Mouse (Mus musculus): Measurements from ENCODE around the gene Supt3. TPM values are rescaled to one million over a fixed set of nuclear protein-coding genes. Genes with fewer than 3 reads are reported as not detected.

The Supt3 gene
- polyA plus RNA-seq, 1 experiment from 2014 or later: 27.3 TPM

DNA sequence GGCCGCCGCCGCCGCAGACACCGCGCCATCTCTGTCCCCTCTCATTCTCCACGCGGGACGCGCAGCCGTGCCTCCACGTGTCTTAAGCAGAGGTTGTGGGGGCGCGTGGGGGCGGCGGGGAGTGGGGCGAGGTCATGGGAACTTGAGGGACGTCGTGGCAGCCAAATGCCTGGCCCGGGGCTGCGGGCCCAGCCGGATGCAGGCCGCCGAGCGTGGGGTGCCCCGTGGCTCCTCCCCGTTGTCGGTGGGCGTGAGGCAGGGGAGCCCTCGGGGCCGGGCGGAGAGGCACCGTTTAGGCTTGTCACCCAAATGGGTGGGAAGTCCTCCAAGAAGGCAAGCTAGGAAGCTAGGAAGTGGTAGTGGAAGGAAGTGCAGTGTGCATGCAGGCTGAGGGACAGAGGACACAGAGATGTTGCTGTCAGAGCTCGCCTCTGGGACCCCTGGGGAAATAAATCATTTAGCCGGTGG lies 419 bp downstream of the Supt3 start:
- under 1% methylated on average over 35 of the region's 35 CpGs for whole genome bisulfite sequencing
- peak overlapping the region; percentile 78 for H3K4me3 ChIP-seq (ENCODE audit: low read length)
- peak overlapping the region; percentile 93 for H3K27ac ChIP-seq (ENCODE audit: low read depth, low read length)
- no peaks in the 10 kb centered on the region for H3K36me3 ChIP-seq (ENCODE audit: control insufficient read depth, insufficient read depth, low read length)
- no peaks in the 10 kb centered on the region for H3K27me3 ChIP-seq (replicated peaks; ENCODE audit: control insufficient read depth, insufficient read depth, low read length)
- ATAC-seq: peak; percentile 85
- peak overlapping the region; percentile 63 for H3K4me2 ChIP-seq (ENCODE audit: low read length)
- no peaks in the 10 kb centered on the region for H3K9me3 ChIP-seq (ENCODE audit: control insufficient read depth, low read length)
- peak overlapping the region; percentile 97 for H3K9ac ChIP-seq (ENCODE audit: low read depth, low read length)
- H3K4me1 ChIP-seq (ENCODE audit: control insufficient read depth, insufficient read depth, low read depth, low read length): peaks cover 7% of the 10 kb centered on the region

DNA sequence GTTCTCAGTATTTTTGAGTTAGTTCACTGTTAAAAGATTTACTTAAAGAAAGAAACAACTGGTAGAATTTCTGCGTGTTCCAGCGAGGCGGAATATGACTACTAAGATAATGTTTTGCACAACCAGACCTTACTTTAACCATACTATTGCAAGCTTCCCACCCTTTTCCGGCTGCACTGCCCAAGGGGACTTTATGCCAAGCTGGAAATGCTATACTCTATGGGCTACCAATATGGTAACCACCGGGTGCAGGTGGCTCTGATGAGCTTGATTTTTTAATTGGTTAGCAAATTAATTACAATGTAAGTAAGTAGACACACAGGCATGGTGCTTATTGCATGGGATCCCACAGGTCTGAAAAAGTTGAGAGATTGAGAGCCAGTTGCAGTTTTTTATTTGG lies 1.2 kb downstream of the Supt3 start:
- H3K4me1 ChIP-seq (ENCODE audit: control insufficient read depth, insufficient read depth, low read depth, low read length): peaks cover 7% of the 10 kb centered on the region
- WGBS: 57% methylated on average over 5 of the region's 5 CpGs
- no peaks in the 10 kb centered on the region for H3K27me3 ChIP-seq (replicated peaks; ENCODE audit: control insufficient read depth, insufficient read depth, low read length)
- H3K4me3 ChIP-seq (ENCODE audit: low read length): peak overlapping the region; percentile 78
- H3K27ac ChIP-seq (ENCODE audit: low read depth, low read length): no peak overlapping the region
- H3K4me2 ChIP-seq (ENCODE audit: low read length): peak overlapping the region; percentile 63
- ATAC-seq: no peak
- no peaks in the 10 kb centered on the region for H3K36me3 ChIP-seq (ENCODE audit: control insufficient read depth, insufficient read depth, low read length)
- H3K9ac ChIP-seq (ENCODE audit: low read depth, low read length): no peak overlapping the region
- no peaks in the 10 kb centered on the region for H3K9me3 ChIP-seq (ENCODE audit: control insufficient read depth, low read length)

DNA sequence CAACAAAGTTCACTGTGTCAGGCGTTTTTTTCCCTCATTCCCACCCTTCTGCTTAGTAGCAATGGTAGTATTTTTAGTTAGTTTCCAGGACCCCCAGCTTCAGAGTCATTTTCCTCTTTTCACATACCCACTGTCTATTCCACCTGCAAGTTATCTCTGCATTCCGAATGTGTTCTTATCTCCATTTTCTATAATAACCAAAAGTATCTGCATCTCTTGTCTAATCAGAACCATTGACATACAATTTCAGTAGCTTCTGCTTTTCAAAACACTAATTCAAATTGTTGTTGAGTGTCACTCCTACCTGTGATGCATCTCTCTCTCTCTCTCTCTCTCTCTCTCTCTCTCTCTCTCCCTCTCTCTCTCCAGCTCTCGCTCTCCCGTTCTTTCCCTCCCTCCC lies 3.4 kb downstream of the Supt3 start:
- no peak for ATAC-seq
- Histone ChIP-seq H3K9me3 (ENCODE audit: control insufficient read depth, low read length) (no peaks in the 10 kb centered on the region), H3K4me3 (ENCODE audit: low read length) (no peak overlapping the region), H3K36me3 (ENCODE audit: control insufficient read depth, insufficient read depth, low read length) (no peaks in the 10 kb centered on the region), H3K4me1 (ENCODE audit: control insufficient read depth, insufficient read depth, low read depth, low read length) (peaks cover 7% of the 10 kb centered on the region), H3K9ac (ENCODE audit: low read depth, low read length) (no peak overlapping the region), H3K4me2 (ENCODE audit: low read length) (no peak overlapping the region), H3K27ac (ENCODE audit: low read depth, low read length) (no peak overlapping the region), H3K27me3 (replicated peaks; ENCODE audit: control insufficient read depth, insufficient read depth, low read length) (no peaks in the 10 kb centered on the region)
- WGBS: 73% methylated on average over 4 of the region's 4 CpGs

DNA sequence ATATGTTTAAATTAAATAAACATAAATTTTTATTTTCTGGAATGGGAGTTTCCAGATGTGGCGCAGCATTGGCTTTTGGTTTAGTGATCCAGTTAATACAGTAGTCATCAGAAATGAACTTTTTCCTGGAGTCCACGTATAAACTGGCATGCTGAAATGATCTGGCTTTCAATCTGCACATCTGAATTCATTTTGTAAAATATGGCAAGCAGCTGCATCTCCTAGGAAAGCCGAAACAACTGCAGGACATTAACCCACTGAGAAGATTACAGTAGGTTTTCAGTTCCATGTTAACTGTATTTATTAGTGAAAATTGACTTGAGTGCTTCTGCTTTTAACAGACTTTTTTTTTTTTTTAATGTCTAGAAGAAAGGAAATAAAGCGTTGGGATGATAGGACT lies 5.4 kb downstream of the Supt3 start:
- Histone ChIP-seq H3K9me3 (ENCODE audit: control insufficient read depth, low read length) (no peaks in the 10 kb centered on the region), H3K9ac (ENCODE audit: low read depth, low read length) (no peak overlapping the region), H3K27me3 (replicated peaks; ENCODE audit: control insufficient read depth, insufficient read depth, low read length) (no peaks in the 10 kb centered on the region), H3K4me2 (ENCODE audit: low read length) (no peak overlapping the region), H3K27ac (ENCODE audit: low read depth, low read length) (no peak overlapping the region), H3K4me3 (ENCODE audit: low read length) (no peak overlapping the region), H3K4me1 (ENCODE audit: control insufficient read depth, insufficient read depth, low read depth, low read length) (peaks cover 7% of the 10 kb centered on the region), H3K36me3 (ENCODE audit: control insufficient read depth, insufficient read depth, low read length) (no peaks in the 10 kb centered on the region)
- no peak for ATAC-seq
- 88% methylated on average over 4 of the region's 4 CpGs for WGBS

DNA sequence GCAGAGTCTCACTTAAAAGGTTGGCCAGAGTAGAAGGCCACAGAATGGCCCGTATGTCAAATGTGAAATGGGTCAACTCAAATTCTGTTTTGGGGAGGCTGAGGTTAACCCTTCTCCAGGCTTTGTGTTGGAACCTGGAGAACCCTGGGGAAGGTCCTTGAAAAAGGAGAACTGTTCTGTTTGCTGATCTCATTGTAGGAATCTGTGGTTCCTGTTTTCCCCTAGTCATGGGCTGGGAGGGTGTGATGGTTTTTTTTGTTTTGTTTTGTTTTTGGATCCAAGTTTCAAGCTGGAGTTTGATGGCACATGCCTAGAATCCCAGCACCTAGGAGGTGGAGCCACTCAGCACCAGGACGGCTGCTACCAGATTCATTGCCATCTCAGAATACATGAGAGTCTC lies 6.2 kb downstream of the Supt3 start:
- Histone ChIP-seq H3K9ac (ENCODE audit: low read depth, low read length) (no peak overlapping the region), H3K27me3 (replicated peaks; ENCODE audit: control insufficient read depth, insufficient read depth, low read length) (no peaks in the 10 kb centered on the region), H3K9me3 (ENCODE audit: control insufficient read depth, low read length) (no peaks in the 10 kb centered on the region), H3K27ac (ENCODE audit: low read depth, low read length) (no peak overlapping the region), H3K4me3 (ENCODE audit: low read length) (no peak overlapping the region), H3K36me3 (ENCODE audit: control insufficient read depth, insufficient read depth, low read length) (no peaks in the 10 kb centered on the region), H3K4me1 (ENCODE audit: control insufficient read depth, insufficient read depth, low read depth, low read length) (peaks cover 3% of the 10 kb centered on the region), H3K4me2 (ENCODE audit: low read length) (no peak overlapping the region)
- 80% methylated on average over 2 of the region's 2 CpGs for WGBS
- no peak for ATAC-seq

DNA sequence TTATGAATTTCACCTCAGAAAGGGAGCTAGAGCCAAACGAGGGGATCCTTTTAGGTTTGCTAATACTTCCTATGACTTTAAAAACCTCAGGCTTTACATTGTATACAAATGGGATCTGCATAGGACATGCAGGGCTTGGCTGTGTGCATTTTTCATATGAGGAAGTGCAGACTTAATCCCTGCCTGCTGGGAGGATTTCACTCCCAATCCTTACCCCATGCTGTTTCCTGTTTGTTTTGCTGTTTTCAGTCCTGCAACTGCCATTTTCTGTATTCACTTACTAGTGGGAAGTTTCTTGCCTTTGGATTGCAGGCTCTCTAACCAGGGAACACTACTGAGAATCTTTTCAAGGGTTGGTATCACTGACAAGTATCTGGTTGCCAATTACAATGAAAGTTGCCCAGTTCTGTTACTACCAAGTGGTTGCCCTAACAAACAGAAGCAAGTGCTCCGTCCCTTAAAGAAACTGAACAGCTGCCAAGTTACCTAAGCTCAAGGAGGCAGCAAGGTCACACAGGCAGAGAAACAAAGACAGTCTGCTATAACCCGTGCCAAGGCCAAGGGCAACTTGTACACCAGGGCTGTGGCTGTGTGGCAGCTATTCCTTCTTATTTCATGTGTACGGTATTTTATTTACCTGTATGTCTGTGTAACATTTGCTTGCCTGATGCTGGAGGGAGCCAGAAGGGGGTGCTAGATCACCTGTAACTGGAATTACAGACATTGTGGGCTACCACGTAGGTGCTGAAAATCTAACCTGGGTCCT lies 12.2 kb downstream of the Supt3 start:
- no peak overlapping the region for H3K4me3 ChIP-seq (ENCODE audit: low read length)
- H3K4me1 ChIP-seq (ENCODE audit: control insufficient read depth, insufficient read depth, low read depth, low read length): no peaks in the 10 kb centered on the region
- H3K9ac ChIP-seq (ENCODE audit: low read depth, low read length): no peak overlapping the region
- no peaks in the 10 kb centered on the region for H3K27me3 ChIP-seq (replicated peaks; ENCODE audit: control insufficient read depth, insufficient read depth, low read length)
- H3K27ac ChIP-seq (ENCODE audit: low read depth, low read length): no peak overlapping the region
- WGBS: 61% methylated on average over 5 of the region's 5 CpGs
- no peak for ATAC-seq
- no peaks in the 10 kb centered on the region for H3K36me3 ChIP-seq (ENCODE audit: control insufficient read depth, insufficient read depth, low read length)
- no peak overlapping the region for H3K4me2 ChIP-seq (ENCODE audit: low read length)
- no peaks in the 10 kb centered on the region for H3K9me3 ChIP-seq (ENCODE audit: control insufficient read depth, low read length)

DNA sequence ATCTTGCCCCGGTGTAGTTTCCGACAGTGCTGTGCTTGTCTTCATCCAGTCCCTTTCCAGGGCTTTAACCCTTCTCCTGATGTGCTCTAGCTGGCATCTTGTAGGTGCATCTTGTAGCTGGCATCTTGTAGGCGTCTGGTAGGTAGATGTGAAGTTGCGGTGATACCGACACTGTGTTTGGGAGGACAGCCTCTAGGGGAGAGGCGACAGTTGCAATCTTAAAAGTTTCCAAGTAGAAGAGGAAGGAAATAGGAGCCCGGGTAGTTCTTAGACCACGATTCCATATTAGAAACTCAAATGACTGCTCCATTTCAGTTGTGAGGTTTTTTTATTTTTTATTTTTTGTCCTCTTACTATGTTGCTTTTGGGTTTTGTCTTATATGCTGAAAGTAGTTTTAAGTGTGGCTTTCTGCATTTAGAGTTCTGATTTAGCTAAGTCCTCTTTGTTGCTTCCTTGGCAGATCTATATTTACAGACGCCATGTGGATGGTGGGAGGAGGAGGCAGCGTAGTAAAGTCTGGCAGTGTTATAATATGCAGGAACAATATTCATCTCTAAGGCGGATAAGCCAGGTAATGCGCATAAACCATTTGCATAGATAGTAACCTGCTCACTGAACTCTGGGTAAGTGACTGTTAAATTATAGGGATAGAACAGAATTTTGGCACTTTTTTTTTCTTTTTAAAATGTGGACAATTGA lies 15.4 kb downstream of the Supt3 start:
- Histone ChIP-seq H3K27ac (ENCODE audit: low read depth, low read length) (no peak overlapping the region), H3K36me3 (ENCODE audit: control insufficient read depth, insufficient read depth, low read length) (no peaks in the 10 kb centered on the region), H3K9ac (ENCODE audit: low read depth, low read length) (no peak overlapping the region), H3K9me3 (ENCODE audit: control insufficient read depth, low read length) (no peaks in the 10 kb centered on the region), H3K4me2 (ENCODE audit: low read length) (no peak overlapping the region), H3K27me3 (replicated peaks; ENCODE audit: control insufficient read depth, insufficient read depth, low read length) (no peaks in the 10 kb centered on the region), H3K4me1 (ENCODE audit: control insufficient read depth, insufficient read depth, low read depth, low read length) (no peaks in the 10 kb centered on the region), H3K4me3 (ENCODE audit: low read length) (no peak overlapping the region)
- no peak for ATAC-seq
- WGBS: 88% methylated on average over 12 of the region's 12 CpGs

DNA sequence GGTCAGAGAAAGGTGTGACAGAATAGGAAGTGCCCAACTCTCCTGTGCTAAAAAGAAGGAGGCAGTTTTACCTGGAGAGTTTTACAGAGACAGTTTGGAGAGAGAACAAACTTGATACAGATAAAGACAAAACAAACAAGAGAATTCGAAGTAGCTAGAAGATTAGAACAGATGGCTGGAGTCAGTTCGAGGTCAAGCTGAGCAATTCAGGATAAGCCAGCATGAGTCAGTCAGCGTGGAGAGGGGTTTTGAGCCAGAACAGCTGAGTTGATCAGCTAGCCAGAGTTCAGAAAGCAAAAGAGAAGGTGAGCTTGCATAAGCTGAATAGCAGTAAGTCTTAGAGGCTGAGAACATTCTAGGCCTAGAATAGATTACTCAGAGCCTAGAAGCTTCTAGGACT lies 20.4 kb downstream of the Supt3 start:
- Histone ChIP-seq H3K4me2 (ENCODE audit: low read length) (no peak overlapping the region), H3K4me3 (ENCODE audit: low read length) (no peak overlapping the region), H3K36me3 (ENCODE audit: control insufficient read depth, insufficient read depth, low read length) (no peaks in the 10 kb centered on the region), H3K9ac (ENCODE audit: low read depth, low read length) (no peak overlapping the region), H3K4me1 (ENCODE audit: control insufficient read depth, insufficient read depth, low read depth, low read length) (no peaks in the 10 kb centered on the region), H3K27me3 (replicated peaks; ENCODE audit: control insufficient read depth, insufficient read depth, low read length) (no peaks in the 10 kb centered on the region), H3K9me3 (ENCODE audit: control insufficient read depth, low read length) (no peaks in the 10 kb centered on the region), H3K27ac (ENCODE audit: low read depth, low read length) (no peak overlapping the region)
- ATAC-seq: no peak
- WGBS: 62% methylated on average over 3 of the region's 3 CpGs

DNA sequence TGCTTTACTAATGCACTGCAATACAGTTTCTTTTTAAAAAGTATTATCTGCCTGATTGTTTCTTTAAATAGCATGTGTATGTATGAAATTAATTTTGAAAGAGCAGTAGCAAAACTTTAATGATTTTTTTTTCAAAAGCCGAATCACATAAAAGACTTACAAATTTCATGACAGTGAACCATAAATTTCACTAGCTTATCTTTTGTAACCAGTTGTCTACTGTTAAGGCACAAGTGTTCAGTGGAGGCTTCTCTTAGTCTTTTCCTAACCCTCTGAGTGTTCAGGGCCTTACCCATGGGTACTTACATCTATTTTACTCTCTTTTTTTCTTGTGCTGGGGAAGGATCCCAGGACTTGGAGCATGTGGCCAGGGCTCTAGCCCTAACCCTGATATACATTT lies 30.1 kb downstream of the Supt3 start:
- Histone ChIP-seq H3K27ac (ENCODE audit: low read depth, low read length) (no peak overlapping the region), H3K4me3 (ENCODE audit: low read length) (no peak overlapping the region), H3K4me2 (ENCODE audit: low read length) (no peak overlapping the region), H3K36me3 (ENCODE audit: control insufficient read depth, insufficient read depth, low read length) (no peaks in the 10 kb centered on the region), H3K9ac (ENCODE audit: low read depth, low read length) (no peak overlapping the region), H3K9me3 (ENCODE audit: control insufficient read depth, low read length) (no peaks in the 10 kb centered on the region), H3K4me1 (ENCODE audit: control insufficient read depth, insufficient read depth, low read depth, low read length) (no peaks in the 10 kb centered on the region), H3K27me3 (replicated peaks; ENCODE audit: control insufficient read depth, insufficient read depth, low read length) (no peaks in the 10 kb centered on the region)
- 83% methylated on average over 1 of the region's 1 CpGs for WGBS
- ATAC-seq: no peak

Measured in hindbrain, embryonic 16.5 days (tissue).